Mouse (Mus musculus) G1E (cell line): ENCODE data around the gene Cic.

Experiments
- CTCF ChIP-seq: IDR thresholded peaks from 2 replicates; pipeline ENCODE4 v1.5.1; 2012; ENCODE audit warnings: low read depth, low read length, inconsistent platforms, mixed read lengths
- GATA1 ChIP-seq: IDR thresholded peaks from 2 replicates; pipeline ENCODE4 v1.6.1; 2012; ENCODE audit warnings: borderline replicate concordance, low read length, inconsistent platforms, mixed read lengths
- POLR2AphosphoS5 ChIP-seq: IDR thresholded peaks from 2 replicates; pipeline ENCODE4 v1.6.1; 2012; ENCODE audit warnings: low read depth, low read length, inconsistent platforms; ENCODE audit not compliant: insufficient replicate concordance
- TAL1 ChIP-seq: conservative IDR thresholded peaks from 2 replicates; pipeline ENCODE4 v1.6.1; 2012; ENCODE audit warnings: low read depth, low read length, inconsistent platforms, mixed read lengths

- no peak for TF ChIP-seq CTCF
- no peak for TF ChIP-seq POLR2AphosphoS5
- TF ChIP-seq TAL1, result no peak
- no peak for TF ChIP-seq GATA1
Observed at GRCm38 (mm10) chr7:25274571-25274970, 7.1 kb downstream of the Cic start.
